Mouse (Mus musculus) bone marrow macrophage, adult 2 months (primary cell): ENCODE measurements around the gene Tmem81. TPM values are rescaled to one million over a fixed set of nuclear protein-coding genes. Genes with fewer than 3 reads are reported as not detected.

Experiments used
- H3K27ac ChIP-seq: 2 replicates; pipeline ENCODE4 v1.5.1; 2012; ENCODE audit warnings: low read depth, low read length; ENCODE audit not compliant: insufficient read depth
- H3K4me1 ChIP-seq: 2 replicates; pipeline ENCODE4 v1.6.1; 2012; ENCODE audit warnings: low read length; ENCODE audit not compliant: control insufficient read depth, insufficient read depth
- H3K4me3 ChIP-seq: 2 replicates; pipeline ENCODE4 v1.5.1; 2012; ENCODE audit warnings: mild to moderate bottlenecking, low read length, moderate library complexity; ENCODE audit not compliant: insufficient read depth
- CTCF ChIP-seq: IDR thresholded peaks from 2 replicates; pipeline ENCODE4 v1.5.1; 2012; ENCODE audit warnings: low read depth, mild to moderate bottlenecking, low read length, moderate library complexity
- POLR2A ChIP-seq: IDR thresholded peaks from 2 replicates; pipeline ENCODE4 v1.6.1; 2012; ENCODE audit warnings: mild to moderate bottlenecking, low read depth, low read length, borderline replicate concordance
- polyA plus RNA-seq: library from polyadenylated mRNA; stranded (reverse); fragments of >200 nt; gene quantifications from 2 replicates; pipeline ENCODE4 v1.2.4, GENCODE M21; 2012; ENCODE audit not compliant: missing spikeins, insufficient read depth, insufficient read length

The Tmem81 gene
- polyA plus RNA-seq, 1 experiment, result 11.9 TPM

DNA sequence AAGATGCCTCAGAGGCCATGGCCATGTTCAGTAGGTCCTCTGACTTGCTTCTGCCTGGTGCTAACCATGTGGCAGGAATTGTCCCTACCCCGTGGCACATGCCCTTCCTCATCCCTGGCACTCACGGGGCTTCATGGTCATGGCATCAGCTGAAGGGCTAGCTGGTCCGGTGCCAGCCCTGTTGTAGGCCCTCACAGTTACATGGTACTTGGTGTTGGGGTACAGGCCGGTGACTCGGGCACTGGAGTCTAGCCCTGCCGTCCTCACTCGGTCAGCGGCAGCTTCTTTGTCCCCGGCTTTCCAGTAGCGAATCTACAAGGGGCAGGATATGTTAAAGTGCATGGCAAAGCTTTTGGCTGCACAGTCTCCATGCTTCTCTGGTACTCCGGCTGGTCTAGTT, 10.7 kb downstream of the Tmem81 start:
- TF ChIP-seq POLR2A (no peak), CTCF (no peak)
- no peaks in the 10 kb centered on the region for H3K4me1 ChIP-seq
- H3K27ac ChIP-seq, result no peak overlapping the region
- no peak overlapping the region for H3K4me3 ChIP-seq

GRCm38 (mm10) chr1:132518621-132519020, 12.6 kb downstream of the Tmem81 start:
- H3K4me1 ChIP-seq, result no peaks in the 10 kb centered on the region
- no peak overlapping the region for H3K4me3 ChIP-seq
- H3K27ac ChIP-seq, result no peak overlapping the region
- TF ChIP-seq CTCF (no peak), POLR2A (no peak)

DNA sequence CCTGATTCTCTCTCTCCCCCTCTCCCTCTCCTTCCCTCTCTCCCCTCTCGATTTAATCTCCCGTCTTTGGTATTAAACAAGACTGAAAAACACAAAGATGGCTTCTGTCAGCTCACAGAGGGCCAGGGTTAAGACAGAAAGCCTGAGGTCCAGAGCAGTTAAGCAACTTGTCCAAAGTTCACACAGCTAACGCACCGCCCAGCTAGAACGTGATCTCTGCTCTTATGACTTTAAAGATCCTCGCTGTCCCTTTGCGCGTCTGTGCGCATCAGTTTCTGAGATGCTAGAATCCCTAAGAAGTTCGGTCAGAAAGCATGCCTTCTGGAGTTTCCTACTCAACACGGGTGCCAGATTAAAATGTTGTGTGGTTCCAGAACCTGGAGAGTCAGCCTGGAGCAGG, 13.7 kb downstream of the Tmem81 start:
- no peak overlapping the region for H3K4me3 ChIP-seq
- H3K27ac ChIP-seq, result no peak overlapping the region
- TF ChIP-seq POLR2A (no peak), CTCF (no peak)
- no peaks in the 10 kb centered on the region for H3K4me1 ChIP-seq

- TF ChIP-seq POLR2A (no peak), CTCF (0 out of 2 replicates have a peak, but pooled peaks have one; percentile 16)
- H3K27ac ChIP-seq, result no peak overlapping the region
- H3K4me1 ChIP-seq, result no peaks in the 10 kb centered on the region
- no peak overlapping the region for H3K4me3 ChIP-seq
Measured at GRCm38 (mm10) chr1:132520764-132521163, 14.7 kb downstream of the Tmem81 start.

- TF ChIP-seq CTCF, result no peak
- TF ChIP-seq POLR2A, result no peak
- no peaks in the 10 kb centered on the region for H3K4me1 ChIP-seq
- H3K27ac ChIP-seq, result no peak overlapping the region
- no peak overlapping the region for H3K4me3 ChIP-seq
Measured at GRCm38 (mm10) chr1:132523048-132523447, 17.0 kb downstream of the Tmem81 start.

DNA sequence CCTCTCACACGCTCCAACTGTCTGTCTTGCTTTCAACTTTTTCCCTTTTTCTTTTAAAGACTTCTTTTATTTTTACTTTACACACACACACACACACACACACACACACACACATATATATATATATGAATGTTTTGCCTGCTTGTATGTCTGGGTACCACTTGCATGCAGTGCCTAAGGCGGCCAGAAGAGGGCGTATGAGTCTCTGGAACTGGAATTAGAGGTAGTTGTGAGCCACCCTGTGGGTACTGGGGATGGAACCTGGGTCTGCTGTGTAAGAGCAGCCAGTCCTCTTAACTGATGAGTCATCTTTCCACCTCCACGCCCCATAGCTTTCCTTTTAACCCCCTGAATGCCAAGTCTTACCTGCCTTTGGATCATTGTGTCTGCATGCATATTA, 17.9 kb downstream of the Tmem81 start:
- H3K4me1 ChIP-seq, result no peaks in the 10 kb centered on the region
- TF ChIP-seq POLR2A, result no peak
- peak; percentile 75 for TF ChIP-seq CTCF

DNA sequence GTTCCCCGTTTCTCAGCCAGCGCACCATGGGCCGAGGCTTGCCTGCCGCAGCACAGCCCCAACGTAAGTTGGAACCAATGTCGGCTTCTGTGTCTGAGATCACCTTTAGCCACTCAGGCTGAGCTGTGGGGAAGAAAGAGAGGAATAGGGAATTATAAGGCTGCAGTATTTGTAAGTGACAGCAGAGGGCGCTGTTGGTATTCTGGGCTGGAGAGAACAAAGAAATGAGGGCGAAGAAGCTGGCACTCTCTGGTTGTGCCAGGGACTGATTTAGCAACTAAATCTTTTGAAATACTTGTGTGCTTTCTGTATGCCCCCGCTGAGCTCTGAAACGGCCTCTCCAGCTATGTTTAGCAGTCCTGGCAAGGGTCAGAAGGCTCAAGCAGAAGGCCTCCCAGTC, 19.8 kb downstream of the Tmem81 start:
- Histone ChIP-seq H3K27ac (no peak overlapping the region), H3K4me3 (no peak overlapping the region), H3K4me1 (no peaks in the 10 kb centered on the region)
- no peak for TF ChIP-seq POLR2A
- peak; percentile 56 for TF ChIP-seq CTCF

More for the DNA sequence above, 17.9 kb downstream of the Tmem81 start:
- Histone ChIP-seq H3K4me3 (no peak overlapping the region), H3K27ac (no peak overlapping the region)

- no peak overlapping the region for H3K4me3 ChIP-seq
- no peak overlapping the region for H3K27ac ChIP-seq
- no peaks in the 10 kb centered on the region for H3K4me1 ChIP-seq
- TF ChIP-seq CTCF, result no peak
- no peak for TF ChIP-seq POLR2A
Measured at GRCm38 (mm10) chr1:132528071-132528470, 22.0 kb downstream of the Tmem81 start.

DNA sequence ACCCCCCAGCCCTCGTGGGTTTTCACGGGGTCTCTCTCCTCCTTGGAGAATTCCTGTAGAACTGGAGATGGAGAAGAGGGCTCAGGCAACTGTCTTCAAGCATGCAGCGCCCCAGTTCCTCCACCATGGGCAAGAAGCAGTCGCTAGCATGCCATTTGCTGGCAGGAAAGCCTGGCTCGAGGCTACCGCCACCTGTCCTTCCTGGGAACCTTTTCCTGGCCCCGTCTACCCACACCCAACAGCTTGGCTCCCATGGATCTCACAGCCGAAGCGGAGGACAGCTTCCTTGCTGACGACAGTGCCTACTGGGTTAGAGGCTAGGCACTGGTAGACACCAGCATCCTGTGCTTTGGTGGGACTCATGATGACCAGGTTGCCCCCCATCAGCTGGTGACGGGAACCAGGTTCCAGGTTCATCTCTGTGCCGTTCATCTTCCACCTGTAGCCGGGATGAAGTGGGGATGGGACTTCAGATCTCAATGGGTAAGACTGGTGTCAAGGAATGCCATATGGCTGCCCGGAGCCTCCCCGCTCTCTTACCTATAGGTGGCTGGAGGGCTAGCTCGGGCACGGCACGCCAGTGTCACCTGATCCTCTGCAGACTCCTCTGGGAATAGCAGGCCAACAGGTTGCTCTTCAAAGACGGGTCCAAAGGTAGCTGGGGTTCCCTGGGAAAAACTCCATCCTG, 22.8 kb downstream of the Tmem81 start:
- Histone ChIP-seq H3K27ac (no peak overlapping the region), H3K4me1 (no peaks in the 10 kb centered on the region)
- no peak for TF ChIP-seq CTCF
- no peak for TF ChIP-seq POLR2A

DNA sequence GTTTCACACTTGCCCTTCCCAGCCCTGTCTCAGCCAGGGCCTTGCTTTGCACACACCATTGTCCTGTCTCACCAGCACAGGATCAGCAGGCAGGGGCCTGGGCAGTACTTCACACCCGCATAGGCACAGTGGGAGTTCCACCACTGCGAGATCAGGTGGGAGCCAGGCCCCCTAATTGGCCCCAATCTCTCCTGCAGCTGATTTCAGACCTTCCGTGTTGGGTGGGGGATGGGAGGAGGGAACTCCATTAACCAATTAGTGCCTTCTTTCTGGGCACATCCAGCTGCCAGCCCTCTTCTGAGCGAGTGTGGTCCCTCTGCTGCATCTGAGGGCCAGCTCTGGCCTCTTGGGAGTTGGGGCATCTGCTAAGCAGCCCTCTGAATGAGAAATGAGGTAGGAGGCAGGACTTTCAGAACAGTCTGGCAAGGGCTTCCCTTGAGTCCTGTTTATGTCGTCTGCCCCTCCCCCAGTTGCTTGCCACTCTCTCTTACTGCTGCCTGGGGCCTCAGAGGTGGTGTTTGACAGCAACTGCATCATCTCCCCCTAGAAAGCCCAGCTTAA, 24.7 kb downstream of the Tmem81 start:
- Histone ChIP-seq H3K4me3 (no peak overlapping the region), H3K4me1 (no peaks in the 10 kb centered on the region), H3K27ac (no peak overlapping the region)
- no peak for TF ChIP-seq POLR2A
- no peak for TF ChIP-seq CTCF

More for the DNA sequence above, 22.8 kb downstream of the Tmem81 start:
- no peak overlapping the region for H3K4me3 ChIP-seq

DNA sequence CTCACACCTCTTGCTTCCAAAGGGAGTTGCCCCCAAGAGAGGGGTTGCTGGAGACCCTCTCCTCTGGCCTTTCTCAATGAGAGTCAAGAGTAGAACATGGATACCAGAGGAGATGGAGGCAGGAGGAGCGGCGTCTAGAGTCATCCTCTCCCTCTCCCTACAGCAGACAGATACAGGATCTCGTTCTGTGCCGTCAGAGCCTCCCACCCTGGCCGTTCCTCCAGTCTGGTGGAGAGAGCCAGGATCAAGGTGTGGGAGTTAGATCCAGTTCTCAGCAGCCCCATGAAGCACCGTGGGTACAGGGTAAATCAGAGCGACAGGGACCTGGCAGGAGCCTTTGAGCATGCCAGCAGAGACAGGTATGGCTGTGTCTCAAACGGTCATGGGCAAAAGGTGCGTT, 26.5 kb downstream of the Tmem81 start:
- Histone ChIP-seq H3K4me3 (no peak overlapping the region), H3K4me1 (no peaks in the 10 kb centered on the region), H3K27ac (no peak overlapping the region)
- TF ChIP-seq CTCF, result no peak

DNA sequence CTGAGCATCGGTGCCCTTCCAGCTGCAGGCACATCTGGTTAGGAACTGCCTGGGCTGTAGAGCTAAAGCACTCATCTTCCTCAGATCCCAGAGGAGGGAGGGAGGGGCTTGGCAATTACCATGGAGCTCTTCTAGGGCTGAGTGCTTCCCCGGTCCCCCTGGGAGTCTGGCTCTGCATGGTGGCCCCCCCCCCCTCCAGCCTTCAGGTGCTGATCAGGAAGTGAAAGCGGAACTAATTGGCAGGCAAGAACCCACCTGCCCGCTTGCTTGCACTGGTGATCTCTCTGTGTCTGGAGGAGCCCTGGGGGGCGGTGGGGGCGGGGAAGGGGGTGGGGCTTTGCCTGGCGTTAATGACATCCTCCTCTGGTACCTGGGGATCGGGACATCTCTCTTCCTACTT, 27.8 kb downstream of the Tmem81 start:
- H3K4me3 ChIP-seq, result no peak overlapping the region
- TF ChIP-seq CTCF, result no peak
- TF ChIP-seq POLR2A, result no peak
- no peak overlapping the region for H3K27ac ChIP-seq

More for the DNA sequence above, 27.8 kb downstream of the Tmem81 start:
- H3K4me1 ChIP-seq, result no peaks in the 10 kb centered on the region
